Mouse (Mus musculus): ENCODE results near the gene Fbp2. TPM values are rescaled to one million over a fixed set of nuclear protein-coding genes. Genes with fewer than 3 reads are reported as not detected.
"Not testable (repeated sequence)": the region's sequence is repeated elsewhere in the genome, so short reads cannot be mapped to it uniquely, and the experiment has no call there.

Gene Fbp2
- polyA plus RNA-seq, 1 experiment, result not detected

DNA sequence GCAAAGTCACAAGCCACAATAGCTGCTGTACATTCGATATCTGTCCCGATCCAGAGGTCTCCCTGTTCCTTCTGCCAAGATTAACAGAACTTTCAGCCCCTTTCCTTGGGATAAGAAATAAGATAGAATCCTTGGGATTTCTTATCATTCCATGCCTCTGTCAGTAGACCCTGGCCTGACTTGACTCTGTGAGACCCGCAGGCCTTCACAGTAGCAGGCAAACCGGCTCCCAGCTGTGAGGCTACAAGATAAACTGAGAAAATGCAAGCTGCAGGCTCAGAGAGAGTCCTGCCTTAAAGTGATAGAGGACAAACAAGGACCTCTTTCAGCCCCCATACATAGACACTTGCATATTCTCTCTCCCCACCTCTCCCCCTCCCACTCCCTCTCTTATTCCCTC, 24.9 kb downstream of the Fbp2 start:
- H3K27ac ChIP-seq (ENCODE audit: insufficient read depth, low read depth, low read length), result no peak overlapping the region
- H3K4me1 ChIP-seq (ENCODE audit: control insufficient read depth, insufficient read depth, low read length), result no peaks in the 10 kb centered on the region
- no peak for TF ChIP-seq CTCF (IDR thresholded peaks at IDR 0.05; ENCODE audit: low read depth, low read length)
- no peak for TF ChIP-seq POLR2A (IDR thresholded peaks at IDR 0.05; ENCODE audit: borderline replicate concordance, low read depth, low read length)
- no peak overlapping the region for H3K4me3 ChIP-seq (ENCODE audit: insufficient read depth, low read length)

DNA sequence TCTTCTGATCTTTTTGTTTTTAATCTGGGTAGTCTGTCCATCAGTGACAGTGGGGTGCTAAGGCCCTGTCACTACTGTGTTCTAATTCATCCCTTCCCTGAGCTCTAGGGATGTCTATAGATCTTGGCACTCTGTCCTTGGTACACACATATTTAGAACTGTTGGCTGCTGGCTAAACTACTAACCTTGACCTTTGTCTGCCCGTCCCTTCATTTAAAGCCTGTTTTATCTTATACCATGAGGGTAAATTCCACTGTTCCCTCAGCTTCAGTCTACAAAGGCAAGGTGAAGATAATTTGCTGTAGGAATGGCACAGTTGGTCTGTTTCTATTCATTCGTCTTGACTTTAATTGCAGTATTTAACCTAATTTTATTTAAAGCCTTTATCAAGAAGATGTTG, 26.0 kb downstream of the Fbp2 start:
- Histone ChIP-seq H3K4me1 (ENCODE audit: control insufficient read depth, insufficient read depth, low read length) (no peaks in the 10 kb centered on the region), H3K4me3 (ENCODE audit: insufficient read depth, low read length) (no peak overlapping the region), H3K27ac (ENCODE audit: insufficient read depth, low read depth, low read length) (no peak overlapping the region)
- TF ChIP-seq POLR2A (IDR thresholded peaks at IDR 0.05; ENCODE audit: borderline replicate concordance, low read depth, low read length) (no peak), CTCF (IDR thresholded peaks at IDR 0.05; ENCODE audit: low read depth, low read length) (no peak)

DNA sequence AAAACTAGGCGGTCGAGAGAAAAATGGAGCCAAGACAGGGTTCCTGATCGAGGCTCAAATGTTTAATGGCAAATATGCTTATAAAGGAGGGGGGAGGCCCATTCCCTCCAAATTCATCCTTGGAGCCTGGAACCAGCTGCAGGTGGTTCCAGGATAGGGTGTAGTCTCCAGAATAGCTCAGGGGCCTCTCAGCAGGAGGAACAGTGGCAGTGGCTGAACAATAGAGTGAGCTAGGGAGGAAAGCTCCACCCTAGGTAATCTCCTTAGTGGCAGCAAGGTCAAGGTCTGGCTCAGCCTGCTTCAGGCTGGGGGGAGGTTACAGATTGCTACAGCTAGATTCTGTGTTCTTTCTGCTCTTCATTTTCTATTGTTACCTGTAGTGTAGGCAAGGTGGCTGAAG, 42.5 kb downstream of the Fbp2 start:
- H3K4me1 ChIP-seq (ENCODE audit: control insufficient read depth, insufficient read depth, low read length); H3K27ac ChIP-seq (ENCODE audit: insufficient read depth, low read depth, low read length); H3K4me3 ChIP-seq (ENCODE audit: insufficient read depth, low read length): not testable (repeated sequence)

DNA sequence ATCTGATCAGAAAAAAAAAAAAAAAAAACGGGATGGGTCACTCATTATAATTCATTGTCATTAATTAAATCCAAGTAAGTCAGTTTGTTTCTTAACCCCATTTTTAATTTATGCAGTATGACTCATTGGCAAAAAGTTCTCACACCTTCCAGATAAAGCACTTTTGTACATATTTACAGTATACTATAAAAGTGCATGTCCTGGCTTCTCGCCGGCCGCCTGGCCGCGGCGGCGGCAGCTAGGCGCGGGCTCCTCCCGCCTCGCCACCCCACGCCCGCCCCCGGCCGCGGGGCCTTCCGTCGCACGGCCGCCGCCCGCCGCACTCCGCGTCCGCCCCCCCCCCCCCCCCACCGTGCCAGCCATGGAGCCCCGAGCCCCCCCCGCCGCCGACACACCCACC, 45.5 kb downstream of the Fbp2 start:
- no peak overlapping the region for H3K27ac ChIP-seq (ENCODE audit: insufficient read depth, low read depth, low read length)
- H3K4me1 ChIP-seq (ENCODE audit: control insufficient read depth, insufficient read depth, low read length), result no peaks in the 10 kb centered on the region
- TF ChIP-seq POLR2A (IDR thresholded peaks at IDR 0.05; ENCODE audit: borderline replicate concordance, low read depth, low read length) (no peak), CTCF (IDR thresholded peaks at IDR 0.05; ENCODE audit: low read depth, low read length) (no peak)
- H3K4me3 ChIP-seq (ENCODE audit: insufficient read depth, low read length), result no peak overlapping the region

DNA sequence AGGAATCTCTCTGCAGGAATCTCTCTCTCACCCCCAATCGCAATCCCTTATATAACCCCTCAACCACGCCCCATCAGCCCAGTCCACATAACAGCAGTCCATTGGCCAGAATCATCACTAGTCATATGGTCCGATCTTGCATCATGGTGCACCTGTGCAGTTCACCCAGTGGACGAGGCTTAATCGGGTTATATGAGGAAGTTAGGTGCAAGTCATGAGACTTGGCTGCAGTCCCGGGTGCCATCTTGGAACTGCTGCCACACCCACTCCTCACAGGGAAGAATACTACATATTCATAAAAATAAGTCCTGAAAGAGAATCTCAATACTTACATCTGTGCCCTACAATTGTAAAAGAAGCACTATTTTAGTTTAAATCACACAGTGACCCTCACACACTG, 50.2 kb downstream of the Fbp2 start:
- H3K4me3 ChIP-seq (ENCODE audit: insufficient read depth, low read length); H3K4me1 ChIP-seq (ENCODE audit: control insufficient read depth, insufficient read depth, low read length); H3K27ac ChIP-seq (ENCODE audit: insufficient read depth, low read depth, low read length): not testable (repeated sequence)

Other genes with a start within 250 kb of the Fbp2 start
- gene 6720489N17Rik, start 234.2 kb downstream of the Fbp2 start, polyA plus RNA-seq (2012; ENCODE audit: insufficient read depth, insufficient read length, missing spikeins), result 3.7 and 8.1 TPM in 2 replicates
- 14.9 and 18.6 TPM in 2 replicates for gene Platr25, start 97.7 kb downstream of the Fbp2 start, polyA plus RNA-seq (2012; ENCODE audit: insufficient read depth, insufficient read length, missing spikeins)
- 3.0 and 6.3 TPM in 2 replicates for gene Gm5141, start 72.6 kb downstream of the Fbp2 start, polyA plus RNA-seq (2012; ENCODE audit: insufficient read depth, insufficient read length, missing spikeins)
- gene Fbp1, start 29.9 kb upstream of the Fbp2 start, polyA plus RNA-seq (2012; ENCODE audit: insufficient read depth, insufficient read length, missing spikeins), result not detected in 2 replicates
- 117 and 123 TPM in 2 replicates for gene 2010111I01Rik, start 106.5 kb upstream of the Fbp2 start, polyA plus RNA-seq (2012; ENCODE audit: insufficient read depth, insufficient read length, missing spikeins)

Measured in bone marrow macrophage, adult 2 months (primary cell).